Mouse (Mus musculus) right cerebral cortex, postnatal 36 days (tissue): ENCODE data around the gene Map3k20.
A peak's percentile ranks its signal among the peaks of the same experiment; 100 is the strongest.

Experiments used
- DNase-seq, 2 experiments: peaks; one replicate each; pipeline ENCODE4 v3.0.0; 2022; ENCODE audit warnings: low spot score in 2 of 2, mixed read lengths in 1 of 2

The Map3k20 gene

GRCm38 (mm10) chr2:72285256-72285887 lies at the start of gene Map3k20:
Gene Map3k20, plus strand, starts transcription at chr2:72285637.
- DNase-seq, result no peak

GRCm38 (mm10) chr2:72238421-72238820 lies 47.0 kb upstream of the Map3k20 start:
- no peak for DNase-seq

GRCm38 (mm10) chr2:72238925-72239324 lies 46.5 kb upstream of the Map3k20 start:
- DNase-seq, result peak in 1 of 2 experiments; percentile 63

- DNase-seq, result no peak
Observed at GRCm38 (mm10) chr2:72239456-72239855, 46.0 kb upstream of the Map3k20 start.

GRCm38 (mm10) chr2:72239993-72240392 lies 45.4 kb upstream of the Map3k20 start:
- no peak for DNase-seq

- DNase-seq, result no peak
Observed at GRCm38 (mm10) chr2:72240691-72241090, 44.7 kb upstream of the Map3k20 start.

GRCm38 (mm10) chr2:72241714-72242472 lies 43.5 kb upstream of the Map3k20 start:
- DNase-seq, result no peak

- no peak for DNase-seq
Observed at GRCm38 (mm10) chr2:72242910-72243675, 42.3 kb upstream of the Map3k20 start.

GRCm38 (mm10) chr2:72245631-72246030 lies 39.8 kb upstream of the Map3k20 start:
- DNase-seq, result no peak

GRCm38 (mm10) chr2:72246376-72246775 lies 39.1 kb upstream of the Map3k20 start:
- DNase-seq, result no peak

GRCm38 (mm10) chr2:72247819-72248218 lies 37.6 kb upstream of the Map3k20 start:
- DNase-seq, result no peak

- DNase-seq, result peak in 1 of 2 experiments; percentile 50
Observed at GRCm38 (mm10) chr2:72252510-72253505, 32.6 kb upstream of the Map3k20 start.

- no peak for DNase-seq
Observed at GRCm38 (mm10) chr2:72253882-72254281, 31.6 kb upstream of the Map3k20 start.

GRCm38 (mm10) chr2:72254813-72255582 lies 30.4 kb upstream of the Map3k20 start:
- DNase-seq, result no peak

GRCm38 (mm10) chr2:72260704-72261103 lies 24.7 kb upstream of the Map3k20 start:
- DNase-seq, result no peak

GRCm38 (mm10) chr2:72262814-72263480 lies 22.5 kb upstream of the Map3k20 start:
- peak in 1 of 2 experiments; percentile 49 for DNase-seq

GRCm38 (mm10) chr2:72267390-72267789 lies 18.0 kb upstream of the Map3k20 start:
- DNase-seq, result no peak

GRCm38 (mm10) chr2:72269651-72270341 lies 15.6 kb upstream of the Map3k20 start:
- no peak for DNase-seq

- DNase-seq, result no peak
Observed at GRCm38 (mm10) chr2:72278247-72278873, 7.1 kb upstream of the Map3k20 start.
